Mouse (Mus musculus) hindbrain, embryonic 15.5 days (tissue): Measurements from ENCODE around the gene Dhcr7. TPM values are rescaled to one million over a fixed set of nuclear protein-coding genes. Genes with fewer than 3 reads are reported as not detected.

Source experiments
- ATAC-seq: fragments of 200-750 bp; cut with Nextera tagmentation; 2 replicates; pipeline ENCODE4 v1.8.0; 2017; ENCODE audit warnings: low read depth, moderate number of reproducible peaks, moderate TSS enrichment; ENCODE audit not compliant: low FRiP score
- H3K27ac ChIP-seq: fragments of 300-500 bp; sonication (generic); replicated peaks from 2 replicates; pipeline ENCODE4 v1.5.1; 2015; ENCODE audit warnings: mild to moderate bottlenecking, inconsistent platforms
- H3K27me3 ChIP-seq: fragments of 300-500 bp; sonication (generic); 2 replicates; pipeline ENCODE4 v1.6.1; 2015; ENCODE audit warnings: control low read depth, inconsistent platforms
- H3K36me3 ChIP-seq: fragments of 300-500 bp; sonication (generic); 2 replicates; pipeline ENCODE4 v1.6.1; 2015; ENCODE audit warnings: control low read depth, inconsistent platforms
- H3K4me1 ChIP-seq: fragments of 300-500 bp; sonication (generic); replicated peaks from 2 replicates; pipeline ENCODE4 v1.6.1; 2015; ENCODE audit warnings: control low read depth, inconsistent platforms
- H3K4me2 ChIP-seq: fragments of 300-500 bp; sonication (generic); 2 replicates; pipeline ENCODE4 v1.6.1; 2015; ENCODE audit warnings: moderate library complexity, mild to moderate bottlenecking, inconsistent platforms
- H3K4me3 ChIP-seq: fragments of 300-500 bp; sonication (generic); 2 replicates; pipeline ENCODE4 v1.5.1; 2015; ENCODE audit warnings: mild to moderate bottlenecking, inconsistent platforms
- H3K9ac ChIP-seq: fragments of 300-500 bp; sonication (generic); 2 replicates; pipeline ENCODE4 v1.6.1; 2015; ENCODE audit warnings: inconsistent platforms
- H3K9me3 ChIP-seq: fragments of 300-500 bp; sonication (generic); 2 replicates; pipeline ENCODE4 v1.6.1; 2016; ENCODE audit warnings: control low read depth, inconsistent platforms
- WGBS: fragments of 180-500 bp; shearing (Covaris S2); methylation state at CpG from one replicate; pipeline ENCODE4 v1.1.7; 2015; 5-methylcytosine and 5-hydroxymethylcytosine counted together
- polyA plus RNA-seq: library from polyadenylated mRNA; unstranded; fragments of >200 nt; fragmentation: Nextera tagmentation; extraction: Ambion mirVana; gene quantifications from 2 replicates; pipeline ENCODE4 v1.2.1, GENCODE M21; 2015

Dhcr7 gene
- polyA plus RNA-seq, 1 experiment from 2014 or later: 80.3 TPM

DNA sequence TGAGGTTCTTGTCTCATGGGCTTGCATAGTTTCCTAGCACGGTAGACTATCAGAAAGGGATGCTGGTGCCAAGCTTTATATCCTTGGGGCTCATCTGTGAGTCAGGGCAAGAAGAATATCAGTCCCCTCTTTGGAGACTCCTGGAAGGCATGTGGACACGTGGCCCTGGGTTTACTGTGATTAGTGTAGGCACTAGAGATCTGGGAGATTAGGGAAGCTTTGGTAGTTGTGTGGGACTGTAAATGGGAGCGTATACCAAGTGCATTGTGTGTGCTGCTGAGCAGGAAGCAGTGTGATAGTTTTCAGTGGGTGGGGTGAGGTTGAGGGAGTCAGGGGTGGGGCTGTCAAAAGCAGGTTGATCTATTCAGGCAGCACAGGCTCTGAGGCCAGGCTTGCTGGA, 12.0 kb downstream of the Dhcr7 start:
- no peak for ATAC-seq
- Histone ChIP-seq H3K4me1 (peaks cover 60% of the 10 kb centered on the region), H3K4me2 (peak overlapping the region; percentile 23; the same call in 1 of the 2 replicates), H3K9me3 (no peaks in the 10 kb centered on the region), H3K9ac (no peak overlapping the region), H3K27me3 (no peaks in the 10 kb centered on the region), H3K27ac (no peak overlapping the region), H3K36me3 (peaks cover 27% of the 10 kb centered on the region), H3K4me3 (no peak overlapping the region)
- WGBS: 68% methylated on average over 3 of the region's 3 CpGs

DNA sequence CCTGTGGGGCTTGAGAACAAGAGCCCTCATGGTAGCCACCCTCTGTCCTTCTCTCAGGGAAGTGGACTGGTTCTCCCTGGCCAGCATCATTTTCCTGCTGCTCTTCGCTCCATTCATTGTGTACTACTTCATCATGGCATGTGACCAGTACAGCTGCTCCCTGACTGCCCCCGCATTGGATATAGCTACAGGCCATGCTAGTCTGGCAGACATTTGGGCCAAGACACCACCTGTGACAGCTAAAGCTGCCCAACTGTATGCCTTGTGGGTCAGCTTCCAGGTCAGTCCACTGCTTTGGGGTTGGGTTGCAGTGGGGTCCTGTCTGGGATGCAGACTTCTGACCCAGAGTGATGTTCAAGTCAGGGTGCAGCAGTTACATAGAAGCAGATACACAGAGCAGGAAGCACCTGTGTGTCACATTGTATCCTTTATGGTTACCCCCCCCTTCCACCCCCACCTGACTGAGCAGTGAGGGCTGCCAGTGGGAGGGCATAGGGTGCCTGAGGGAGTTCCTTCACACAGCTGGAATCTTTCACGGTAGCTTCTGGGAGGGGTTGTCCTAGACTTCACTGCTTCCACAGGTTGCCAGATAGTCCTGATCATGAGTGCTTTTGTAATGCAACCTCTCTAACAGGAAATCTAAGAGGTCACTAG, 14.9 kb downstream of the Dhcr7 start:
- Histone ChIP-seq H3K4me1 (peaks cover 35% of the 10 kb centered on the region), H3K27me3 (no peaks in the 10 kb centered on the region), H3K27ac (no peak overlapping the region), H3K9ac (no peak overlapping the region), H3K36me3 (peaks cover 56% of the 10 kb centered on the region), H3K4me2 (no peak overlapping the region), H3K9me3 (no peaks in the 10 kb centered on the region), H3K4me3 (no peak overlapping the region)
- no peak for ATAC-seq
- 86% methylated on average over 3 of the region's 3 CpGs for WGBS

DNA sequence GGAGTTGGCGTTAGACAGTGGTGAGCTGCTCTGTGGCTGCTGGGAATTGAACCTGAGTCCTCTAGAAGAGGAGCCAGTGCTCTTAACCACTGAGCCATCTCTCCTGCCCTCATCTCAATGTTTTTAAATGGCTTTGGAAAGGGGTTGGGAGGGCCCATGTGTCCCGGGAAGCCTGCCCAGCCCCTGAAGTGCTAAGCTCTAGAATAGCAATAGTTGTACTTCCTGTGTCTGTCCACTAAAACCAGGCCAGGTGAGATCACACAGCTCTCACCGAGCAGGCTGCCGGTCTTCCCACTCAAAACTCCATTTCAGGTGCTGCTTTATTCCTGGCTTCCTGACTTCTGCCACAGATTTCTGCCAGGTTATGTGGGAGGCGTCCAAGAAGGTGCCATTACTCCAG, 17.2 kb downstream of the Dhcr7 start:
- Histone ChIP-seq H3K4me2 (no peak overlapping the region), H3K27ac (no peak overlapping the region), H3K27me3 (no peaks in the 10 kb centered on the region), H3K4me3 (no peak overlapping the region), H3K4me1 (peaks cover 12% of the 10 kb centered on the region), H3K9ac (no peak overlapping the region), H3K36me3 (peaks cover 79% of the 10 kb centered on the region), H3K9me3 (no peaks in the 10 kb centered on the region)
- no peak for ATAC-seq
- 97% methylated on average over 5 of the region's 5 CpGs for WGBS

DNA sequence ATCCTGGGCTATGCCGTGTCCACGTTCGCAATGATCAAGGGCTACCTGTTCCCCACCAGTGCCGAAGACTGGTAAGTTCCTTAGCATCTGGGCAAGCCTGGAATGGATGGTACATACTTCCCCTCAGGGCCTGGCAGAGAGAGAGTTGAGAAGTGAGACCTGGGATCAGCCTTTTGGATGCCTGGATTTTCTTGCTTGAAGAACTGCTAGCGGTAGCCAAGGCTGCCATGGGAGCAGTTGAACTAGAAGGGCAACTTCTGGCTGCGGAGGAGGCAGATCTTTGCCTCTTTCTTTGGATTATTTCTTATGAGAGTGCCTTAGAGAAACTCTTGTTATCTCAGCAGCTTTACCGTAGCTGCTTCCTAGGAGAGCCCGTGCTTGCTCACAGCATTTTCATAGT, 18.4 kb downstream of the Dhcr7 start:
- Histone ChIP-seq H3K36me3 (peaks cover 90% of the 10 kb centered on the region), H3K4me1 (peaks cover under 1% of the 10 kb centered on the region; the same call in 1 of the 2 replicates), H3K4me3 (no peak overlapping the region), H3K4me2 (no peak overlapping the region), H3K9me3 (no peaks in the 10 kb centered on the region), H3K27me3 (no peaks in the 10 kb centered on the region), H3K9ac (no peak overlapping the region), H3K27ac (no peak overlapping the region)
- 97% methylated on average over 8 of the region's 8 CpGs for WGBS
- ATAC-seq: no peak

DNA sequence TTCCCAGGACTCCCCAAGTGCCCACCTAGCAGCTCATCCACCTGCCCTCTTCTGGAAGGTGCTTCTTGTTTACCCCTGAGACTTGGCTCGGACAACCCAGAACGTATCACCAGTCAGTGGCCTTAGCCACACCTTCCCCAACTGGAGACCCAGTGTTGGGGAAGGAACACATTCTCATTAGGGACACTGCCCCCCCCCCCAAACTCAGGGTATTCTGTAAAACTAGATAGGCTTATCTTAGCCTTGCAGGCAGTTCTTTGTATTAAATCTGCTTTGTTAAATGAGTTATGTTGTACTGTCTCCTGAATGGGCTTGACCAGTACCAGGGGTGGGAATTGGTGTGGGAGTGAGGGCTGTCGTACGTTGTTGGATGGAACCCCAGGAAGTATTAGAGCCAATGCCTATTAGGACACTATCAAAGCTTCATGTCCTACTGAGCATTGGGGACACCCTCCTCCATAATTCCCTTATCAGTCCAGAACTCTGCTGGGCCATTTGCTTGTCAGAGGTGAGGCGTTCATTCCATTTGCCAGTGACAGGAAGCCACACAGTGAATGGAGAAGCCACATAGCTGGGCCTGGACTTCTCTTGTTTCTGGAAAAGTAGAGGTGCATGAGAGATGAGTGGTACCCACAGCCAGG, 25.3 kb downstream of the Dhcr7 start:
- Histone ChIP-seq H3K9ac (no peak overlapping the region), H3K27ac (no peak overlapping the region), H3K4me3 (no peak overlapping the region), H3K27me3 (no peaks in the 10 kb centered on the region), H3K4me2 (no peak overlapping the region), H3K36me3 (peaks cover 58% of the 10 kb centered on the region), H3K4me1 (no peaks in the 10 kb centered on the region), H3K9me3 (no peaks in the 10 kb centered on the region)
- WGBS: 90% methylated on average over 5 of the region's 5 CpGs
- ATAC-seq: no peak

DNA sequence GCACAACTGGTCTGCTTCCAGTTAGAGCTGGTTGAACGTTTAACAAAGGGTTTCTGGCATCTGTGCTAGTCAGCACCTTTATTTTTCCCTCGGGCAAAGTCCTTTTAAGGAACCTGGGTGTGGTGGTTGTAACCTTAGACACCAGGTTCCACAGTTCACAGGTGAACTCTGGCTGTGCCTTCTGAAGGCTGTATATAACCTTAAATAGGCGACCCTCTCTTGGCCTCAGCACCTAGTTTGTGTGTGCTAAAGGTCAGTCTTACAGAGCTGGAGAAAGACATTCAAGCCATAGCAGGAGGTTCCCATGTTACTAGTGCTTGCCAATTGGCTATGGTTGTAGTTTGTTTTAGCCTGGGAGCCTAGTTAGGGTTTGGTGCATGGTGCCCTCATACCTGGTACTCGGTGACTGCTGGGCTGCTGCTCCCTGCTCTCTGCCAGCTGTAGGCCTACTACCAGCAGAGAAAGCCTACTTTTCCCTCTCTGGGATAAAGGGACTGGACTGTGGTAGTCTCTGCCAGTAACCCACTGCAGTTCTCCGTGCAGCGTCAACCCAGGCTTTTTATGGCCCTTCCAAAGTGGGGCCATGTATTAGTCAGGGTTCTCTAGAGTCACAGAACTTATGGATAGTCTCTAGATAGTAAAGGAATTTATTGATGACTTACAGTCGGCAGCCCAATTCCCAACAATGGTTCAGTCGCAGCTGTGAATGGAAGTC, 26.0 kb downstream of the Dhcr7 start:
- Histone ChIP-seq H3K27ac (no peak overlapping the region), H3K9ac (no peak overlapping the region), H3K4me2 (no peak overlapping the region), H3K36me3 (peaks cover 51% of the 10 kb centered on the region), H3K4me3 (no peak overlapping the region), H3K9me3 (no peaks in the 10 kb centered on the region), H3K4me1 (no peaks in the 10 kb centered on the region), H3K27me3 (no peaks in the 10 kb centered on the region)
- WGBS: 94% methylated on average over 8 of the region's 8 CpGs
- ATAC-seq: no peak

DNA sequence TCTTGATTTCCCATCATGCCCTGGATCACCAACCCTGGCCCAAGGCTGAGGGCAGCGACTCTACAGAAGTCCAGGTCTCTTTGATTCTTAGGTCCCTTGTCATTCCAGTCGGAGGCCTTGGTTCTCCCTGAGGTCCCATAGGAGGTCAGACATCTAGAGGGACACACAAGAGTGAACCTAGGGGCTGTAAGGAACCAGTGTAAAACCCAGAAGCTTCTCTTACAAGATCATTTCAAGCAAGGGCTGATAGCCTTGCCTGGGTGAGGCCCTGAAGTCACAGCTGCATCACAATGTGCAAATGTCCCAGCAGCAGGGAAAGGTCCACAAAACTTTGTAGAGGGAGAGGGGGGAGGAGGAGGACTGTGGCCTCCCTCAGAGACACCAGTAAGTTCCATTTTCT, 43.6 kb downstream of the Dhcr7 start, which contains the start of gene Gm498:
Gene Gm498 (plus strand): TSS at position 301 of the 400 bp plus-strand sequence.
- WGBS: 91% methylated on average over 2 of the region's 2 CpGs
- Histone ChIP-seq H3K4me2 (no peak within 1 kb of the TSS), H3K4me3 (no peak within 1 kb of the TSS), H3K9ac (no peak within 1 kb of the TSS), H3K36me3 (no peaks in the 10 kb centered on the region), H3K9me3 (no peaks in the 10 kb centered on the region), H3K4me1 (no peaks in the 10 kb centered on the region), H3K27ac (no peak within 1 kb of the TSS), H3K27me3 (no peaks in the 10 kb centered on the region)
- no peak for ATAC-seq

DNA sequence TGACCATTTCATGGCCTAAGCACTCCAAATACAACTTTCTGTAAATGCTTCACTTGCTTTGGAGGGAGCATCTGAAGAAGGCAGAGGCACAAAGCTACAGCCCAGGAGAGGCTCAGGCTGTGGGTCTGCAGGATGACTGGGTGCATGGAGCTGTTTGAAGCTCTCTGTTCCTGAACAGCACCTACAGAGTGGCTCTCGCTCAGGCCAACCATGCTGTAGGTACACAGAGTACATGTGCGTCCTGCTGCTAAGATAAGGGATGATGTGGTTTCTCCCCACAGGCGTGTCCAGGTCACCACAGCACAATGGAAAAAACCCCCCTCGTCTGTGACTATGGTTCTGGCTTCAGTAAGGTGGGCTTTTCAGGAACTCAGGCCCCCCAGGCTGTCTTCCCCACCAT, 45.9 kb downstream of the Dhcr7 start:
- H3K36me3 ChIP-seq: no peaks in the 10 kb centered on the region
- no peaks in the 10 kb centered on the region for H3K27me3 ChIP-seq
- WGBS: 89% methylated on average over 4 of the region's 4 CpGs
- no peak overlapping the region for H3K27ac ChIP-seq
- no peak overlapping the region for H3K4me3 ChIP-seq
- no peaks in the 10 kb centered on the region for H3K4me1 ChIP-seq
- 0 out of 2 replicates have a peak, but pooled peaks cover 7% of the 10 kb centered on the region for H3K9me3 ChIP-seq
- no peak overlapping the region for H3K4me2 ChIP-seq
- ATAC-seq: no peak
- no peak overlapping the region for H3K9ac ChIP-seq

DNA sequence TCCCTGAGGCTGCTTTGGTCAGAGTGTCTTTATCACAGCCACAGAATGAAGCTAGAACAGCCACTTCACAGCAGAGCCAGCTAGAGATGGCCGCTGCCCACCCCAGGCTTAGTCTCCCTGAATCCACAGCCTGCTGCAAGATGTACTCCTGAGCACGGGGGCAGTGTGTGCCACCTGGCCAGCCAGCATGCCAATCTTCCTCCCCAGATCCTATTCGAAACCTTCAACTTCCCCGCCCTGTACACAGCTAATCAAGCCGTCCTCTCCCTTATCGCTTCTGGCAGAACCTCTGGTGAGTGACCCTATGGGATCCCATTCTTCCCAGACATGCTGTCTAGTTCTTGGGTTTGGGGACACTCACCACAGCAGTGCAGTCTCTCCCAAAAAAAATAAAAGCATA, 60.8 kb downstream of the Dhcr7 start:
- ATAC-seq: no peak

DNA sequence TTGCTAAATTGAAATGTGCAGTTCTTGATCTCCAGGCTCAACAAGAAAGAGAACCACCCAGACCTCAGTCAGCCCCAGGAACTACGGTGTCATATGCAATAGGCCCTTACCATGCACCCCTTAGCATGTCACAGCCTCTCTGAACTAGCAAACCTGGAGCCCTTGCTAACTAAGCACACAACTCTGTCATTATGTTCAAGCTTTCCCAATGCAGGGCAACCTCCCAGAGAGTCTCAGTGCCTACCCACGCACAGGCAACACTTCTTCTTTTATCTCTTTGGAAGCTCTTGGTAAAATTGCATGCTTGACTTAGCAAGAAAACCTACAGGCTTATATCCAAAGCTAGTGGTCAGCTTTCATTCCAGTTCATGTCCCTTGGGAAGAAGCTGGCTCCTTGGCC, 68.2 kb downstream of the Dhcr7 start:
- Histone ChIP-seq H3K36me3 (no peaks in the 10 kb centered on the region), H3K4me3 (no peak overlapping the region), H3K4me1 (no peaks in the 10 kb centered on the region), H3K9me3 (no peaks in the 10 kb centered on the region), H3K27ac (no peak overlapping the region), H3K27me3 (no peaks in the 10 kb centered on the region), H3K4me2 (no peak overlapping the region), H3K9ac (no peak overlapping the region)
- ATAC-seq: no peak
- WGBS: 81% methylated on average over 2 of the region's 2 CpGs

More for the DNA sequence above, 60.8 kb downstream of the Dhcr7 start:
- no peaks in the 10 kb centered on the region for H3K4me1 ChIP-seq
- H3K27ac ChIP-seq: no peak overlapping the region
- no peaks in the 10 kb centered on the region for H3K27me3 ChIP-seq
- no peak overlapping the region for H3K4me3 ChIP-seq
- no peaks in the 10 kb centered on the region for H3K36me3 ChIP-seq
- 82% methylated on average over 6 of the region's 6 CpGs for WGBS
- no peak overlapping the region for H3K4me2 ChIP-seq
- H3K9ac ChIP-seq: no peak overlapping the region
- H3K9me3 ChIP-seq: no peaks in the 10 kb centered on the region

DNA sequence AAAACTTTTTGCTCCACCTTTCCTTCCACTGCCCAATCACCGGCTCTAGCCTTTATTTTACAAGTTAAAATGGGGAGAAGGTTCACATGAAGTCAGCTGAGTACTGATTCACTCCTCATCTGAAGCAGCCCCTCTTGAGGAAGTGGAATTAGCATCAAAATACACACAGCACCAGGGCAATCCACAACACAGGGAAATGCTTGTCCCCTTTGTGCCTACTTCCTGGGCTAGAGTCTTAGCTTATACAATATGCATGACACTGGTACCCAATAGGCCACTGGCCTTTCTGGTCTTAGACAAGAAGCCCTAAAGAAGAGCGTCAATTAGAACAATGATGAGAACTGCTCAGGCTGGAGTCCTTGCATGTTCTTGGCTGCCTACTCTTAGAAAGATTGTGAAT, 69.4 kb downstream of the Dhcr7 start:
- Histone ChIP-seq H3K27me3 (no peaks in the 10 kb centered on the region), H3K4me2 (no peak overlapping the region), H3K4me1 (no peaks in the 10 kb centered on the region), H3K9ac (no peak overlapping the region), H3K36me3 (no peaks in the 10 kb centered on the region), H3K4me3 (no peak overlapping the region), H3K27ac (no peak overlapping the region), H3K9me3 (no peaks in the 10 kb centered on the region)
- 43% methylated on average over 2 of the region's 2 CpGs for WGBS
- ATAC-seq: no peak
